Mouse (Mus musculus) layer of hippocampus, postnatal 14 days (tissue): ENCODE measurements at regions not wholly inside any gene's neighbourhood (a gene's known extent, or its start where the extent isn't known, plus 50 kb on each side); places are given as distances from the start of the nearest gene placed in this dataset.
A peak's percentile ranks its signal among the peaks of the same experiment; 100 is the strongest.

Experiments used
- DNase-seq, 2 experiments: peaks; one replicate each; pipeline ENCODE4 v3.0.0; 2021 to 2022; ENCODE audit warnings: low spot score in 2 of 2, mixed read lengths in 1 of 2

DNA sequence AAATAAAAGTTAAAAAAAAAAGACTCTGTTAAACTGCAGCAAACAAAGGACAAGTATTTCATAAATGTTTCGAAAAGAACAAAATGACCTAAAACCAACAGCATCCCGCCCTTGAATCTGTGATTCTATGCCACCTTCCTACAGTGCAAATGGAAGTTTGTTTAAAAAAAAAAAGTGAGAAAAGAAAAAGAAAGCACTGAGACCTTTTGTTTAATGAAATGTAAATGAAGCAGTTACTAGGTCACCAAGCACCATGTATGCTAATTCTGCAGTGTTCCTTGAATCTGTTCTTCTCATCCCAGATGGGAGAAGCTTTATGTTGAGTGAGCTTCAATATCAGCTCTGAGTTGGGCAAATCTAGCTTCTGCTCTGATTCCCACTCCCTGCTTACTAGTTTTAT is 64.8 kb downstream of the Dnajb9 start:
- no peak for DNase-seq

DNA sequence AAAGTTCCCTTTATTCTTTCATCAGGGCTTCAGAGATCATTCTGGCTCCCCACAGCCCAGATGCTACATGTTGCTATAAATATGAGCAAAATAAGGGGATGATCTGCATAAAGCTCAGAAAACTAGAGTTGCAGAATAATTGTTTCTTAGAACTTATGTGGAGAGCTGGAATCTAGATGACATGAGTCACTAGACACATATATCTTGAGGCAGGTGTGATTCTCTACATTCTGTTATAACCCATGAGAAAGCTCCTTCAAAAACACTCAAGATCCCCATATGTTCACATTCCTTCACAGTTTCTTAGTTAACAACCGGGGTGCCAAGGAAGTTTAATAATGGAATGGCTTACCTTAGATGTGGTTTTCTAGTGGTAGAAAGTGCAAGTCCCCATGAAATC is 71.1 kb downstream of the Dnajb9 start:
- no peak for DNase-seq

DNA sequence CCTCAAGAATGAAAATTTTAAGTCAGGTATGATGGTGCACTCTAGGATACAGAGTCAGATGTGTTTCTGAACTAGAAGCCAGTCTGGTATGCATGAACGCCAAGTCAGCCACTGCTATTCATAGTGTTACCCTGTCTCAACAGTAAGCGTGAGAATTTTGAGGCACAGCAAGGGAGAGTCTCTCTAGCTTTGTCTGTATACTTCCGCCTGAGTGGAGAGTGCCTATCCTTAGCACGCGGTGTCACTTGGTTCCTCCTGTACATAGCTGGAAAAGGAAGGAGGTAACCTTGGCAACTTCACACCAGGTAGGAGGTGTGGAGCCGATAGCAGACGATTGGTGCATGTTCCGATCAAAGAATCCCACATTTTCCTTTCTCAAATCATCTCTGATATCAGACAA is 81.3 kb downstream of the Dnajb9 start:
- DNase-seq, result no peak

DNA sequence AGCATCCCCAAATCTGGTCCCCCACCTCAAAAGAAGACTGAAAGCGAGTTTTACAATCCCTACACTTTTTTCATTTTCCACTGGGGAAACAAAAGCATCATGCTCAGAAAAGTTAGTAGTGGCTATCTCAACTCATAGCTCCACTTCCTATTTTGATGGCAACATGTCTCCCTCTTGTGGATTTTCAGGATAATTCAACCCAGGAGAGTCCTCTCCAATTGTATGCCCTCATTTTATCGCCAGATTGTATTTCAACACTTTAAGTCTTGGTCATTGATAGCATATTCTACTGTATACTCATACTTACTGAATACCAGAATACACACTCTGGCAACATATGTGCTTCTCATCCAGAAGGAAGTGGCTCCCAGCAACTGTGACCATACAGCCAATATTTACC is 105.0 kb downstream of the Dnajb9 start:
- peak in 1 of 2 experiments; percentile 53 for DNase-seq

DNA sequence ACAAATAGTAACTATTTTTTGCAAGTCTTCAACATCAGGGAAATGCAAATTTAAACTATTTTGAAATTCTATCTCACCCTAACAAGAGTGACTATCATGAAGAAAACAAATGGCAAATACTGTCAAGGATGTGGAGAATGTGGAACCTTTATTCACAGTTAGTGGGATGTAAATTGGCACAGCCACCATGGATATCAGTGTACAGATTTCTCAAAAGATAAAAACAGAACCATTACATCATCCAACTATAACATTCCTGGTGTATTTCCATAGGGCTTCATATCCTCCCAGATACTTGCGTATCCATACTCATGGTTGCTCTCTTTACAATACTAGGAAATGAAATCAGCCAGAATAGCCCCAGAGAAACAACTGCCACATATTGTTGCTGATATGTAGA is 110.9 kb downstream of the Dnajb9 start:
- DNase-seq, result no peak

DNA sequence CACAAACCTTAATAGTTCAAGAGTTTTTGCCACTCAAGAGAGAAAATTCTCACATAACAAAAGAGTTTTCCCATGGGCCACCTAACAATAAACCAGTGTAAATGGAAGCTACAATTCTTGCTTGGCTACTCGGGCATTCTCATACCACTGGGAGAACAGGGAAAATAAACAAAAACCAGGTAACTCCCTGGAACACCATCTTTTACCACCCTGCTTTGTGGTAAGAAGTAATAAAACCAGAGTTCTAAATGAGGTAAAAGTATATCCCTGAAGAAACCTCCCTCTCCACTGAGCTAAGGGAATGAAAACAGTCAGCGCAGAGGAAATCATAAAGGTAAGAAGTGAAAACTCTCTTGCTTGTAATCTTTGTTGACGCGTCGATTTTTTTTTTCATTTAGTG is 138.4 kb downstream of the Dnajb9 start:
- DNase-seq, result no peak

DNA sequence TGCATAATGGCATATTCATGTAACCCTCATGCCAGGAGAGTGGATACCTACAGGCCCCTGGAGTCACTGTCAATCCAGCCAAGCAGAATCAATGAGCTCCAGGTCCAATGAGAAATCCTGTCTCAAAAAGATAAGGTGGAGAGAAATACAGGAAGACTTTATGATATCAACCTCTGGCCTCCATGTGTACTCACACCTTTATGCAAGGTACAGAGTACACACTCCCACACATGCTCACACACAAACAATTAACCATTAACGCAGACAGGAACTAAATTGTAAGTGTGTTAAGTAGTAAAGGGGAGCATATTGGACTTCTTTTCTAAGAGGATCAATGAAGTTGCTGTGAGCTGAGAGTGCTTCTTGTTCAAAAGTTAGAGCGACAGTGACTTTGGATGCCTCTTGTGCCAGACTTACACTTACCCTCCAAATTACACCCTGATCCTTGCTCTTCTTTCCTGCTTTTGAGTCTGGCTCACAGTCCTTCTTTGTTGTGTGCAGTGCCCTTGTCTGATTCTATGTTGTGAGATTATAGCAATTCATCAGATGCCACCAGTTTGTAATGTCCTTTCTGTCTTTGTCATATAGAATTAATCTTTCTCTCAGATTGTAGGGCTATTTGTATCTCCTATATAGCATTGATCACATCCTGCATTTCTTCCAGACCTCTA is 153.5 kb downstream of the Dnajb9 start:
- DNase-seq, result no peak

DNA sequence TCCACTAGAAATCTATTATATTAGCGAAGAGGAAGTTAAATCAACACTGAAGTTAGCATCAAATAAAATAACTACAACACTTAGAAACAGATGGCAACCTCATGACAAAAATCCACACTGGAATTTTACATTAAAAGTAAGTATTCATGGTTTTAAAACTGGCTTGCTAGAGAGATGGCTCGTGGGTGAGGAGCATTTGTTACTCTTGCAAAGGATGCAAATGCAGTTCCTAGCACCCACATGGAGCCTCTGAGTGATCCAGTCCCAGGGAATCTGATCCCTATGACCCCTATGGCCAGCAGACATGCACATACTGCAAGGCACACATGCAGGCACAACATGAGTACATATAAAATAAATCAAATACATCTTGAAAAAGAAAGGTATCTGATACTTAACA is 164.3 kb downstream of the Dnajb9 start:
- peak in 1 of 2 experiments; percentile 27 for DNase-seq

DNA sequence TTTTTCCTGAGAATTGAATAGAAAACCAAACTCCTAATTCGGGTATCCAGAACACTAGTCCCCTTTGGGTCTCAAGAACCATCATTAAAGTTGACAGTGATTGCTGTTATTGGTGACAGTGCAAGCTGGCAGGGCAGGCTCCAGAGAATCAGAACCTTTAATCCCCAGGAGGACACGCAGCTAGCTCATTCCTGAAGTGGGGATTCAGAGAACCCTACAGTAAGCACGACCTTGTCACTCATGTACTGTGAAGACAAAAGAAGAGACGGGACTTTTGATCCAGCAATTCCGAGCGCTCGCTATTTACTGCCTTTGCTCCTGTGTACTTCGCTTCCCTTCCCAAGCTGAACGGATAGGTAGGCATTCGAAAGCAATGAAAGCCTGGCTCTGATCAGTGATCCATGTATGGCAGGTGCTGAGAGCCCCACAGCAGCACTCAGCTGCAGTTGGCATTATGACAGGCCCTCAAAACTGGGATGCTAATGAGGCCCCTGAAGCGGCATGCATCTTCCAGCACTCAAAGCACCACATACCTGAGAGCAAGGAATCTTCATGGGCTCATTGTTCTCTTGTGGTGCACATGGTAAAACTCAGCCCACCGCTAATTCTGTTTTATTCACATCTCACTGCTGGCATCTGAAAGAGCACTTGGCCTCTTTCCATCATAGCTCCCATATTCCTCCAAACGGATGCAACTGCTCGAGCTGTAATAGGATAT is 165.6 kb downstream of the Dnajb9 start:
- peak; percentile 5 to 16 for DNase-seq

DNA sequence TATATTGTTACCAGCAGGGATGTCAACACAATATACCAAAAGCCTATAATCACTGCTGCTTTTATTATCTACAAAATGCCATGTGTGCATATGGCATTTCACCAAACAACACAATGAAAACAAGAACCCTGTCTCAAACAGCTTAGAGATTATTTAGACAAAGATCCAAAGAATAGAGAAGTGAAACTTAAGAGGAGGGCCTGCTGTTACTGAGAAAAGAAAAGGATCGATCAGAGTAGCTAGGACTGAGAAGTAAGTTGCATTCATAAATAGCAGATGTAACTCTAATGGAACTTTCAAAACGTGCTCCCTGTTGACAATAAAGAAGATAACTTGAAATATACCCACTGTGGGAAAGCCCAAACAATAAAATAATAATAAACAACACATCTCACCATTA is 203.3 kb downstream of the Dnajb9 start:
- no peak for DNase-seq

DNA sequence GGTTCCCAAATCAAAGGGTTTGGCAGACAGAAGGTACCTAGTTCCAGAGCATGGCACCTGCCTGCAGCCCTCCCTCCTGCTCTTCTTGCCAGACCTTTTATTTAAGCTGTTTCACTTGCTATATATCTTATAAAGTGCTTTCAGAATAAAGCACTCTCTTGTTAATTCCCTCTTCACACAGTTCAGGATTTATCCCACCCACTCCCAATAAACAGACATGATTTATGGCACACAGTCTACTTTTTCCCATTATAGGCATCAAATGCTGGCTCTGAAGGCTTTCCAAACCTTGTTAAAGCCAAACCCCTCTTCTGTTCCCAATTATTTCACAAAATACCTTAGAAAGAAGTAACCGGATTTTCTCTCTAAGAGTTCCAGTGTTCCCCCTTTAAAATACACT is 226.6 kb downstream of the Dnajb9 start:
- DNase-seq, result peak in 1 of 2 experiments; percentile 20

DNA sequence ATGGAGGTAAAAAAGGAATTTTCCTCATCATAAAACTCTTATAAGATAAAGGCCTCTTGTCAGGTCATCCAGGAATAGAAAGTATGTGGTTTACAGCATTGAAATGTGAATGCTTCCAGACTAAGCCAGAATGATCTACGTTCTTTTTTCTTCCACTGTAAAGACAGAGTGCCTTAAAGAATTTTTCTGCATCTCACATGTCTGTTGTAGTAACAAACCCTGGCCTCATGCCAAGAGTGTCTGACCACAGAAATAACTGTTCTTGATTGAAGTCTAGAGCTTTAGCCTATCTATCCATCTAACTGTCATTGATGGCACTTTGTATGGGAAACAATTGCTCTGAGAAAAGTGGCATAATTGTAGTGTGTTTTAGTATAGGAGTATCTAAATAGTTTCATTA is 246.2 kb downstream of the Dnajb9 start:
- no peak for DNase-seq

DNA sequence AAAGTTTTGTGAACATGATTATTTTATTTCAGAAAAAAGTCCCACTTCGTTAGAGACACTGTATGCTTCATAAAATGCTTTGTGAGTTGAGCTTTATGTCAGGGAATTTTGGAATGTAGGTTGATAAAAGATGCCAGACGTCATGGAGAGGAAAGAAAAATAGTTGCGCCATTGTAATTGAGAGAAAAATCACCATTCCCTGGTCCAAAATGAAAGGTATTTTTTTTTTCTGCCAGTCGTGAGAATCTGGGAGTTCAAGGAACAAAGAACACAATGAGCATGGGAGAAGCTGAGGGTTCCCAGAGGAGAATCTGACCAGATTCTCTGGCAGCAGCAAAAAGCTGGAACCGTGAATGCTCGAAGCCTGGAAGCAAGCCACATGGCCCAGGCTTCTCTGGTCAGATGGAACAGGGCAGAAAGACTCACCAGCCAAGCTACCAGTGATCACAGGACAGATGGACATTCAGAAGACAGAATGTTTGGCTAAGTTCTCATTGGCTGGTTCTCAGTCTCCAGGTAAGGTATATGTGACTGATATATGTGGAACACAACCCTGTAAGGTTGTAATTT is 247.5 kb downstream of the Dnajb9 start:
- DNase-seq, result peak; percentile 53 to 74

DNA sequence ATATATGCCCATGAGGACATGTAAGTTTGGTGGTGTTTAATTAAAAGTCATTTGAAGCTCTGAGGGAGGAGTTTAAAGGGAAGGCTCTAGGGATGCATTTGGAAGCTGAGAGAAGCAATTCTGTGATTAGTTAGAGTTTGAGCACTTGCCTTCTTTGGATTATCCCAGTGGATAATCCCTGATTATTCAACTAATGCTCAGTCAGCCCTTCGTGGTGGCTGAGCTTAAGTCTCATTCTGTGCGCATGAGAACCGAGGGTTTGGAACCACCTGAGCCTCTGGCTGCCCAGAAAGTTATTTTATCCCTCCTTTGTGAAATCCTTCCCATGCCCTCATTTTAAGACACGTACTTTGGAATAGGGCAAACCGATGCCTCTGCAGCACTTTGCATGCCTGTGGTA is 285.9 kb downstream of the Dnajb9 start:
- DNase-seq, result no peak

DNA sequence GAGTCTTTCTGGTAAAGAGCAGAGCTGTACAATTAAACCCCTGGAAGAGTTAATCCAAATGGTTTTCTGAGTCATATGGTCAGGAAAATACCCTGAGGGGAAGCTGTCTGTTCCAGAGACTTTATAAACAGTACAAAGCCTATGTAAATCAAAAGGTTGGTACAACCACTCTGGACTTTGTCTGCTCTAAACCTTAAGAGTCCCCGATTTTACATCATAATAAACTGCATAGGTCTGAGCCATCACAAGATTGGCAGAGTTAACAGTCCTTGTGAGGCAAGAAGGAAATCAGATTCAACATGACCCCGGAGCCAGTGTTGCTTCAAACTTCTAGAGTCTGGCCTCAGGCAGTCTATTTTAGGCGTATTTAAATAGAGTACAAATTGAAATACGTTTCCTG is 289.7 kb downstream of the Dnajb9 start:
- DNase-seq, result no peak

DNA sequence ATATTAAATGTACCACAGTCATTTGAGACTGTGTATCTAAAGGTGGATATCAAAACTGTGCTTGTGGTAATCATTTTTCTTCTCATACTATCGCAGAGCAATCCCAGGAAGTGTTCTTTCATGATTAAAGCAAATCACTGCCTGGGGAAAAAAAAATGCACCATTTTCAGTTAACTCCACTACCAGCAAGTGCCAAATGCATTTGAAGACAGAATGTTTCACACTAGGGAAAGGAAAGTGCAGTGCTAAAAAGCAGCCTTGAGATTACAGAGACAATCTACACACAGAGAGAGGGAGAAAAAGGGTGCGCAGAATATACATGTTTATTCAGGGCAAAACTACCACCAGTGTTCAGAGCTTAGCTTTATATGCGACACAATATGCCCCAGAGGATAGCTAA is 291.0 kb downstream of the Dnajb9 start:
- DNase-seq, result no peak

DNA sequence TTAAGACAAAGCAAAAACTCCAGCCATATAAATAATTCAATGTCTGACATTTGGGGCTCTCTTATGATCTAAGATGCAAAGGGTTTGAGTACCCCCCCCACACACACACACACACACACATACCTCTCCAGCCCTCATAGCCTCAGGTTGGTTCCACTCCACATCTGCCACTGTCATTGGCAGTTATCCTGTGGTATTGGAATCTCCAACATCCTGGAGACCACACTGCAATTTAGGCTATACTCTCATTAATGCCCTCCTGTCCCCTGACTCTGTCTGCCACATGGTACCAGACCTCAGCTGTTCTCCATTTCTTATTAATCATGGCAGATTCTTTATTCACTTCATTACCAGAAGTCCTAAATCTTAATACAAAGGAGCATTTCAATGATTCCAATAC is 293.3 kb downstream of the Dnajb9 start:
- no peak for DNase-seq

DNA sequence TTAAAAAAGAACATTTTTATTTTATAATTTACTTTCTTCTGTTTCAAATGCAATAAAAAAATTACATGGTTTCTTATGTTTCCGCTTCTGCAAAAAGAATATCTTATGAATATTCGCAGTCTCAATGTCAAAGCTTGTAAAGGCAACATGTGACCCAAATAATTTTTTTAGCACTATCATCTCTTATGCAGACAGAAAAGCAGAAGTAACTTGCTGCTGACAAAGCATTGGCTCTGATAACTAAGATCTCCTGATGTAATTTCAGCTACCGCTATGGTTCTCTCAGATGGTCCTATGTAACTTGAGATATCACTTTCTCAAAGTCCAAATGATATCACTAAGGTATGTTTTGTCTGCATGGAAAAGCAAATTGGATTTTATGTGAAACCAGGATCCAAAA is 310.9 kb downstream of the Dnajb9 start:
- no peak for DNase-seq

DNA sequence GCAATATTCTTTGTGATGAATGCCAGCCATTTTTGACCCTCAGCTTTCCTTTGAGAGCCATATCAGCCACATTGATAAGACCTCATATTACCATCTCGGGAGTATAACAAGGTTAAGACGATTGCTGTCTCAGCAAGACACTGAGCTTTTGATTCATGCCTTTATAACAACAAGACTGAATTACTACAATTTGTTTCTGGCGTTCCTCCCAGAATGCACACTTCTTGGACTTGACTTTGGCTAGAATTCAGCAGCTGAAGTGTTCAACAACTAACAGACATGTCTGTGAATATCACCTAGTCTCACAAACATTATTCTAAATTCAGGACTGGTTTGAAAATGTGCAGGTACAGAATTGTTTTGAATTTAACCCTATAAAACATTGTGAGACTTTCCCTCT is 324.5 kb downstream of the Dnajb9 start:
- DNase-seq, result no peak

DNA sequence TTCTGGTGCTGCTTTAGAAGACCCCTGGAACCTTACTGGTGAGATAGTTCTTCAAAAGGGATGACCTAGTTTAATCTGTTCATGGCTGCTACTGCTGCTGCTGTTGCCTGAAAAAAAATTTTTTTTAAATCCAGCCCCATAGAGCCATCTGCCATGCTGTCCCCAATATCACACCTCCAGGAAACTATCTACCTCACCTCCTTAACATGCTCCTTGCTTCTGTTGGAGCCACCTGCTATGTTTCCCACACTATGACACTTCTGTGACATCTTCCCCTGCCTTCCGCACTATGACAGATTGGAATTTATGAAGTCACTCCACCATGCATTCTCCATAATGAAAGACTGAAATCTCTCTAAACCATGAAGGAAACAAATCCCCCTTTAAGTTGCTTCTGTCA is 349.6 kb downstream of the Dnajb9 start:
- no peak for DNase-seq

DNA sequence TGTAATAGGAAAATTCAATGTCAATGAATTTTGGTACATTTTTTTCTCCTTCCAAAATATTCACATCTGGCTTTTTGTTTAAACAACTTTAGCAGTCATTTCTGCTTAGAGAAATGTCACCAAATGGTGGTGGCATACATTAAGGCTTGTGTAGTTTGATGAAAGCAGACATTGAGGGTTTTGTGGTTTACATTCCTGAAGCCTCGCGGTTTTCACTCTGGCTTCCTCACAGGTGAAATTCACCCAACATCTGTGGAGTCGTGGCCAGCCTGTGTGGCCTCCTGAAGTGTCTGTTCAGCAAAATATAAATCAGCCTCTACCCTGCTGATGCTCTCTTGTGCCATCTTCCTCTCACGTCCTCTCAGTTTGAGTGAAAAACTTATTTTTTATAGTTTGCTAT is 353.8 kb downstream of the Dnajb9 start:
- DNase-seq, result no peak

DNA sequence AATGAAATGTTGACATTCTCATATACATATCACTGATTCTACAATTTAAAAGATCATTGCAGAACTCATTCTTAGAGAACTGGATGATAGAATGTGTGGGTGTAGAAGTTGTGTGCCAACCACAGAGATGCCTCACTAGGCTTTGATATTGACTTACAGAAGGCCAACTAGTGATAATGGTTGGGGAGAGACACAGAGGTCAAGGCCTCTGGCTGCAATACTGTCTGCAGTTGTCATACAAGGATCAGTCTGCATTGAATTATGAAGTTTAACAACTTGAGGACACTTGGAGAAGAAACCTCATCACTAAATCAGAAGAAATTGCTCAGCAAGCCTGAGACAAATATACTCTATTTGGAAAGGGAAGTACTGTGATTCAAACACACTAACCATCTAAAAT is 357.9 kb downstream of the Dnajb9 start:
- no peak for DNase-seq
